Mouse (Mus musculus): ENCODE measurements around the gene Tbc1d30.

DNA sequence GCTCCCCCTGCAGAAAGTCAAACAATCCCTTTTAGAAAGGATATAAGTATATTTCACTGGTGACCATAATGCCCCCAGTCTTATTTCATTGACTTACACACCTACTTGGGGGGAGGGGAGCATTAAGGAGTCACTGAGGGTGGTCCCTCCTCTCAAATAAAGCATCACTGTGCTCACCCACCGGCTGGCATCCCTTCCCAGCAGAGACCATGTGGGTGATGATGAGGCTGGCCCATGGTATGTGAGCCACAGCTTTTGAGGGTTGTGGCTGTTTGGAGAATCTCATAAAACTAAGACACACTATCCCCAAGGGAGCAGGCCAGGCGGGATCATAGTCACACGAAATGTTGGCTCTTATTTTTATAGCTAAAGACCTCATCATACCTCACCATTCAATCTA lies 116.6 kb downstream of the Tbc1d30 start:
- no peak for TF ChIP-seq GATA1 (IDR thresholded peaks at IDR 0.05; ENCODE audit: borderline replicate concordance, low read length)
- no peak for TF ChIP-seq FLI1 (IDR thresholded peaks at IDR 0.05; ENCODE audit: low read length)
